Mouse (Mus musculus) urinary bladder, postnatal 36 days (tissue): Measurements from ENCODE around the gene Tmco5.
"Not testable (repeated sequence)": the region's sequence is repeated elsewhere in the genome, so short reads cannot be mapped to it uniquely, and the experiment has no call there.

Experiments used
- DNase-seq, 2 experiments: peaks; one replicate each; pipeline ENCODE4 v3.0.0; 2022; ENCODE audit warnings: low spot score in 2 of 2, mixed read lengths in 1 of 2

Tmco5 gene

GRCm38 (mm10) chr2:116922580-116923500 lies 44.3 kb downstream of the Tmco5 start:
- no peak for DNase-seq

DNA sequence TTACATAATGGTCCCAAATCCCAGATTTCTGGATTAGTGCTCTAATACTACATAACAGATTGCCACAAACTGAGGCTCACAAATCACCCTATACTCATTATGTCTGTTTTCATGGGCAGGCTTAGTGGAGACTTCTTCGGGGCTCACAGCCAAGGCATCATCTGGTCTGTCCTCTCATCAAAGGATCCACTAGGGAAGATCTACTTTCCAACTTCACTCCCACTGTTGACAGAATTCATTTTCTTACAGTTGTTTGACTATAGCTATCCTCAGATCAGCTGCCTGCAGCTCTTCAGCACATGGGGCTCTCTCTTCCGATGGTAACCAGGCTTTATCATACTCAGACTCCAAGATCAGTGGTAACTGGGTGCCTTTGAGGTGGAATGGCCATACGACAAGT lies 45.2 kb downstream of the Tmco5 start:
- DNase-seq: no peak

GRCm38 (mm10) chr2:116924292-116924691 lies 45.8 kb downstream of the Tmco5 start:
- no peak for DNase-seq

DNA sequence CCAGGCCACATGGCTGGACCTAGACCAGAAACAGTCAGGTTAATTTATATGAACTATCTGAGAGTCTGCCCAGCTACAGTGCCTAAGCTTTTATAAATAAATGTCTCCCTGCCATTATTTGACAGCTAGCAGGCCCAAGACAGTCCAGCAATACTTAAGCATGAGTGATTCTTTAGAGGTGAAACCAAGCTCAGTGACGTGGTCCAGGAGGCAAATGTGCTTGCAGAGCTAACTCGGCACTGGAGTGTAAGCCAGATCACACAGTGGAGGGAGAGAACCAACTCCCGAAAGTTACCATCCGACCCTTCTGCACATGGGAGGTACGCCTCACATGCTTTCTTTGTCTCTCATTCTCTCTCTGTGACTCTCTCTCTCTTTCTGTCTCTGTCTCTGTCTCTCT lies 46.7 kb downstream of the Tmco5 start:
- DNase-seq: no peak

GRCm38 (mm10) chr2:116932218-116932617 lies 53.7 kb downstream of the Tmco5 start:
- DNase-seq: no peak

- DNase-seq: not testable (repeated sequence)
Measured at GRCm38 (mm10) chr2:116934236-116934635, 55.7 kb downstream of the Tmco5 start.

GRCm38 (mm10) chr2:116934776-116935175 lies 56.3 kb downstream of the Tmco5 start:
- DNase-seq: no peak

GRCm38 (mm10) chr2:116936371-116936770 lies 57.9 kb downstream of the Tmco5 start:
- DNase-seq: no peak

DNA sequence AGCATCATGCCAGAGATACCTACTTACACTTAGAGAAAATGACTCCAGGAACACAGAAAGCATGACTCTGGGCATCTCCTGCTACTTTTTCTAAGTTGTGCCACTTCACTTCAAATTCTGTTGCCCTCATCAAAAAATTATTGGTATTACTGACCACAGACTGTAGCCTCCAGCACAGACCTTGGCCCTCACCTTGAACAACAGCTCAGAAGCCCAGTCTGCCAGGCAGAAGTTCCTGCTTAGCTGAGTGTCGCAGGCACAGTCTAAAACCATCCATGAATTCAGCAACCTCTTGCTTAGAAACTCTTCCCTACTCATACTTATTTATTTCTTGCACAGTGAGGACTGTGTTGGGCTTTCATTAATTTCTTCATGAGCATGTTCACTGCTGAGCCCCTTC lies 58.7 kb downstream of the Tmco5 start:
- no peak for DNase-seq

- DNase-seq: no peak
Measured at GRCm38 (mm10) chr2:116941816-116942215, 63.3 kb downstream of the Tmco5 start.
